Mouse (Mus musculus) stomach, embryonic 14.5 days (tissue): ENCODE data around the gene Galntl6. TPM values are rescaled to one million over a fixed set of nuclear protein-coding genes. Genes with fewer than 3 reads are reported as not detected.

Experiments
- polyA plus RNA-seq: library from polyadenylated mRNA; unstranded; fragments of >200 nt; fragmentation: Nextera tagmentation; extraction: Ambion mirVana; gene quantifications from 2 replicates; pipeline ENCODE4 v1.2.1, GENCODE M21; 2014

The Galntl6 gene
- polyA plus RNA-seq, 1 experiment from 2014 or later, result 1.6 TPM

Other genes with a start within 250 kb of the Galntl6 start
- 0.93 and 1.8 TPM in 2 replicates for gene BC030500, start 885 bp downstream of the Galntl6 start, polyA plus RNA-seq